ENCODE assay signal across 9 mouse cellular contexts in genomic region chr15:97728804-97729203, GRCm38 (mm10). TPM values are rescaled to one million over a fixed set of nuclear protein-coding genes. Genes with fewer than 3 reads are reported as not detected.
A peak's percentile ranks its signal among the peaks of the same experiment; 100 is the strongest.
DNase-seq lines count a peak whose midpoint lies in the region; ATAC-seq and TF ChIP-seq lines count a peak whose summit lies in the region.
"Had no signal": no experiment of that assay in that cellular context is flagged by ENCODE, and none has a peak within 500 bp of the region (broad histone marks: within the 10 kb centered on the region; RNA-seq: fewer than 3 reads in every experiment).

No protein-coding gene starts in this region.

- no peak overlapping the region for H3K27ac ChIP-seq in heart, embryonic 10.5 days
- H3K27ac ChIP-seq in midbrain, postnatal 0 days (ENCODE audit: low read depth, low read length) = no peak overlapping the region
- H3K27ac ChIP-seq in midbrain, embryonic 15.5 days = no peak overlapping the region
- peak overlapping the region; percentile 30; the same call in 1 of the 2 replicates for H3K27ac ChIP-seq in embryonic facial prominence, embryonic 10.5 days (replicated peaks)

- H3K4me2 ChIP-seq in midbrain, postnatal 0 days (ENCODE audit: low read depth, low read length, poor library complexity, severe bottlenecking) = no peak overlapping the region
- no peak overlapping the region for H3K4me2 ChIP-seq in midbrain, embryonic 15.5 days

- no peak overlapping the region for H3K4me3 ChIP-seq in heart, embryonic 10.5 days
- no peak overlapping the region for H3K4me3 ChIP-seq in midbrain, postnatal 0 days (ENCODE audit: low read depth, low read length)
- H3K4me3 ChIP-seq in midbrain, embryonic 15.5 days = no peak overlapping the region
- no peak overlapping the region for H3K4me3 ChIP-seq in embryonic facial prominence, embryonic 10.5 days
- H3K4me3 ChIP-seq: erythroblast, embryonic 14.5 days had no signal

- WGBS in heart, embryonic 10.5 days = 72% methylated on average over 7 of the region's 7 CpGs
- 53% methylated on average over 7 of the region's 7 CpGs for WGBS in midbrain, postnatal 0 days
- 58% methylated on average over 7 of the region's 7 CpGs for WGBS in midbrain, embryonic 15.5 days
- 61% methylated on average over 7 of the region's 7 CpGs for WGBS in embryonic facial prominence, embryonic 10.5 days

- TF ChIP-seq CTCF in midbrain, postnatal 0 days (IDR thresholded peaks at IDR 0.05) = no peak

- no peak overlapping the region for H3K9ac ChIP-seq in midbrain, postnatal 0 days (replicated peaks; ENCODE audit: low read length, poor library complexity, severe bottlenecking)
- no peak overlapping the region for H3K9ac ChIP-seq in midbrain, embryonic 15.5 days

- peaks cover 8% of the 10 kb centered on the region for H3K4me1 ChIP-seq in heart, embryonic 10.5 days
- no peaks in the 10 kb centered on the region for H3K4me1 ChIP-seq in midbrain, postnatal 0 days (ENCODE audit: insufficient read depth, low read length)
- no peaks in the 10 kb centered on the region for H3K4me1 ChIP-seq in midbrain, embryonic 15.5 days
- 0 out of 2 replicates have a peak, but pooled peaks cover 4% of the 10 kb centered on the region for H3K4me1 ChIP-seq in embryonic facial prominence, embryonic 10.5 days

- H3K36me3 ChIP-seq in heart, embryonic 10.5 days = no peaks in the 10 kb centered on the region
- H3K36me3 ChIP-seq in midbrain, postnatal 0 days (ENCODE audit: insufficient read depth, low read length) = no peaks in the 10 kb centered on the region
- no peaks in the 10 kb centered on the region for H3K36me3 ChIP-seq in midbrain, embryonic 15.5 days (replicated peaks)
- H3K36me3 ChIP-seq in embryonic facial prominence, embryonic 10.5 days (replicated peaks) = no peaks in the 10 kb centered on the region

- no peak for ATAC-seq in midbrain, postnatal 0 days (ENCODE audit: low FRiP score)
- ATAC-seq in midbrain, embryonic 15.5 days (replicated peaks) = no peak

- H3K27me3 ChIP-seq in heart, embryonic 10.5 days (ENCODE audit: insufficient read depth, poor library complexity, severe bottlenecking) = peaks cover 14% of the 10 kb centered on the region; the same call in 1 of the 2 replicates
- H3K27me3 ChIP-seq in midbrain, postnatal 0 days (ENCODE audit: insufficient read depth, low read length) = no peaks in the 10 kb centered on the region
- H3K27me3 ChIP-seq in midbrain, embryonic 15.5 days (replicated peaks) = no peaks in the 10 kb centered on the region
- no peaks in the 10 kb centered on the region for H3K27me3 ChIP-seq in embryonic facial prominence, embryonic 10.5 days (replicated peaks; ENCODE audit: low read depth, poor library complexity, severe bottlenecking)

- H3K9me3 ChIP-seq in heart, embryonic 10.5 days = no peaks in the 10 kb centered on the region
- H3K9me3 ChIP-seq in midbrain, postnatal 0 days (ENCODE audit: low read length) = no peaks in the 10 kb centered on the region
- H3K9me3 ChIP-seq in midbrain, embryonic 15.5 days = no peaks in the 10 kb centered on the region
- peaks cover 7% of the 10 kb centered on the region; the same call in 1 of the 2 replicates for H3K9me3 ChIP-seq in embryonic facial prominence, embryonic 10.5 days

- peak; percentile 53 to 66 for DNase-seq in heart, adult 18-20 months
- DNase-seq in heart, embryonic 10.5 days (ENCODE audit: low spot score) = no peak
- DNase-seq in midbrain, postnatal 0 days (ENCODE audit: low spot score) = peak; percentile 60
- no peak for DNase-seq in embryonic facial prominence, embryonic 10.5 days (ENCODE audit: low spot score)
- DNase-seq in kidney, postnatal 36 days = peak; percentile 76 to 86
- no peak for DNase-seq in retina, postnatal 1 day

RNA-seq across cellular contexts. Expression of gene Endou, which starts 2.3 kb away (rescaled TPM):
- total RNA-seq in heart, adult 18-20 months (2021) = 1 to 10 TPM; 1.3 to 1.8 TPM
- polyA plus RNA-seq in heart, embryonic 10.5 days (2016; fragmentation: Nextera tagmentation; extraction: Ambion mirVana) = 0.11 and 0.18 TPM in 2 replicates
- total RNA-seq in midbrain, postnatal 0 days (2014; rRNA removed) = 0.33 and 0.66 TPM in 2 replicates
- 0.20 TPM in 2 replicates for polyA plus RNA-seq in midbrain, postnatal 0 days (2015; fragmentation: Nextera tagmentation; extraction: Ambion mirVana)
- polyA plus RNA-seq in midbrain, embryonic 15.5 days (2015; fragmentation: Nextera tagmentation; extraction: Ambion mirVana) = 0.17 and 0.27 TPM in 2 replicates
- 0.06 TPM in 1 of 2 replicates, not detected in the other for polyA plus RNA-seq in embryonic facial prominence, embryonic 10.5 days (2016; fragmentation: Nextera tagmentation; extraction: Ambion mirVana)
- polyA plus RNA-seq: erythroblast, embryonic 14.5 days; intestine, embryonic 14.5 days had no signal

RNA-seq across cellular contexts. Expression of gene Rpap3, which starts 23.2 kb away (rescaled TPM):
- 10 to 100 TPM; 14.5 to 15.7 TPM for total RNA-seq in heart, adult 18-20 months (2021)
- 24.0 and 27.1 TPM in 2 replicates for polyA plus RNA-seq in heart, embryonic 10.5 days (2016; fragmentation: Nextera tagmentation; extraction: Ambion mirVana)
- total RNA-seq in midbrain, postnatal 0 days (2014; rRNA removed) = 21.8 and 35.2 TPM in 2 replicates
- 44.4 and 46.2 TPM in 2 replicates for polyA plus RNA-seq in midbrain, postnatal 0 days (2015; fragmentation: Nextera tagmentation; extraction: Ambion mirVana)
- 31.1 and 33.7 TPM in 2 replicates for polyA plus RNA-seq in midbrain, embryonic 15.5 days (2015; fragmentation: Nextera tagmentation; extraction: Ambion mirVana)
- polyA plus RNA-seq in embryonic facial prominence, embryonic 10.5 days (2016; fragmentation: Nextera tagmentation; extraction: Ambion mirVana) = 38.8 and 40.2 TPM in 2 replicates

RNA-seq across cellular contexts. Expression of gene Rapgef3, which starts 39.0 kb away (rescaled TPM):
- 10 to 100 TPM; 21.8 to 23.3 TPM for total RNA-seq in heart, adult 18-20 months (2021)
- 10.2 and 13.4 TPM in 2 replicates for polyA plus RNA-seq in heart, embryonic 10.5 days (2016; fragmentation: Nextera tagmentation; extraction: Ambion mirVana)
- total RNA-seq in midbrain, postnatal 0 days (2014; rRNA removed) = 34.9 and 39.7 TPM in 2 replicates
- polyA plus RNA-seq in midbrain, postnatal 0 days (2015; fragmentation: Nextera tagmentation; extraction: Ambion mirVana) = 15.8 and 16.5 TPM in 2 replicates
- polyA plus RNA-seq in midbrain, embryonic 15.5 days (2015; fragmentation: Nextera tagmentation; extraction: Ambion mirVana) = 15.4 and 16.8 TPM in 2 replicates
- polyA plus RNA-seq in embryonic facial prominence, embryonic 10.5 days (2016; fragmentation: Nextera tagmentation; extraction: Ambion mirVana) = 5.5 and 5.9 TPM in 2 replicates
- polyA plus RNA-seq: erythroblast, embryonic 14.5 days had no signal

RNA-seq across cellular contexts. Expression of gene Slc48a1, which starts 49.5 kb away (rescaled TPM):
- total RNA-seq in heart, adult 18-20 months (2021) = 10 to 100 TPM; 57.9 to 69.7 TPM
- polyA plus RNA-seq in heart, embryonic 10.5 days (2016; fragmentation: Nextera tagmentation; extraction: Ambion mirVana) = 32.1 and 41.1 TPM in 2 replicates
- total RNA-seq in midbrain, postnatal 0 days (2014; rRNA removed) = 61.5 and 78.8 TPM in 2 replicates
- polyA plus RNA-seq in midbrain, postnatal 0 days (2015; fragmentation: Nextera tagmentation; extraction: Ambion mirVana) = 152 and 173 TPM in 2 replicates
- polyA plus RNA-seq in midbrain, embryonic 15.5 days (2015; fragmentation: Nextera tagmentation; extraction: Ambion mirVana) = 85.7 and 90.1 TPM in 2 replicates
- 17.8 and 18.9 TPM in 2 replicates for polyA plus RNA-seq in embryonic facial prominence, embryonic 10.5 days (2016; fragmentation: Nextera tagmentation; extraction: Ambion mirVana)

Comparison
In these comparisons a context has a peak if more than half of its experiments do, and no peak if none do; other contexts are left out.
1. DNase-seq: peak in heart, adult 18-20 months (2 of 2), midbrain, postnatal 0 days (single experiment) and kidney, postnatal 36 days (2 of 2); none in heart, embryonic 10.5 days (single experiment), embryonic facial prominence, embryonic 10.5 days (single experiment) and retina, postnatal 1 day (single experiment).